Mouse (Mus musculus) B cell, adult (primary cell): ENCODE results near the gene Gm3629. TPM values are rescaled to one million over a fixed set of nuclear protein-coding genes. Genes with fewer than 3 reads are reported as not detected.

Experiments
- total RNA-seq: library from RNA; stranded (reverse); gene quantifications from 4 replicates; pipeline ENCODE4 v1.2.4, GENCODE M21; 2023; ENCODE audit not compliant: inconsistent age

Gm3629 gene
- total RNA-seq: not detected in 4 replicates

GRCm38 (mm10) chr14:6590513-6590912 lies at the start of gene Gm3629:
Gm3629 (minus strand) TSS chr14:6590613.

GRCm38 (mm10) chr14:6622318-6622717 lies 31.9 kb upstream of the Gm3629 start, which contains the start of gene Gm3460:
Gm3460 (minus strand) TSS chr14:6622418.

GRCm38 (mm10) chr14:6537190-6537589 lies 53.2 kb downstream of the Gm3629 start, which contains the start of gene Gm8356:
Gm8356 (minus strand) TSS chr14:6537290.

Other genes with a start within 250 kb of the Gm3629 start
- not detected in 4 replicates for gene Gm3618, start 246.9 kb downstream of the Gm3629 start, total RNA-seq
- gene Gm16440, start 200.3 kb downstream of the Gm3629 start, total RNA-seq: not detected in 4 replicates
- gene Gm3591, start 178.1 kb downstream of the Gm3629 start, total RNA-seq: not detected in 4 replicates
- gene Gm3594, start 146.0 kb downstream of the Gm3629 start, total RNA-seq: not detected in 4 replicates
- gene Gm8356, start 53.3 kb downstream of the Gm3629 start, total RNA-seq: not detected in 4 replicates
- not detected in 4 replicates for gene Gm3460, start 31.8 kb upstream of the Gm3629 start, total RNA-seq
- gene Gm10251, start 93.6 kb upstream of the Gm3629 start, total RNA-seq: not detected in 4 replicates
- not detected in 4 replicates for gene Gm8050, start 129.6 kb upstream of the Gm3629 start, total RNA-seq
- 0.45 to 1.3 TPM (median 0.73 TPM) in 4 replicates for gene Gm3636, start 151.7 kb upstream of the Gm3629 start, total RNA-seq
- gene Gm8362, start 183.8 kb upstream of the Gm3629 start, total RNA-seq: not detected in 4 replicates
- not detected in 4 replicates for gene Gm3642, start 249.7 kb upstream of the Gm3629 start, total RNA-seq